Mouse (Mus musculus): ENCODE measurements around the gene Slc23a4.

DNA sequence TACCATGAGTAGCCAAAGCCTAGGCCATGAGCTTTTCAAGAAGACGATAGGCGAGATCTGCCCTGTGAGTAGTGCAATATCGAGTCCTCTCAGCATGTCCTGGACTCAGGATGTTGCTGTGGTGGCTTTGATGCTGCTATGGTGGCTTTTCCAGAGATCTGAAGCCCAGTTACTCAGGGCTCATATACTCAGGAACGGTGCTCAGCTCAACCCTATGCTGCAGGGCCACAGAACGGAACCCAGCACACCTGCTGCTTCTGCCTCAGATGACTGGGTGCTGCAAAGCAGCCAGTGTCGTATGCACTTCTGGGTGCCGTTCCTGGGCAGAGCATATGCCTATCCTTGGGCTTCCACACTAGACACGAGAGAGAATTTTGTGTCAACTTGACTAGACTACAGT, 48.8 kb downstream of the Slc23a4 start:
- TF ChIP-seq POLR2A (IDR thresholded peaks at IDR 0.05; ENCODE audit: borderline replicate concordance, extremely low read depth, low read depth, low read length) (no peak), CTCF (IDR thresholded peaks at IDR 0.05; ENCODE audit: insufficient read depth, low read length) (no peak)

All from lung, adult 2 months (tissue).